Mouse (Mus musculus) G1E (cell line): ENCODE data around the gene Oas3.

Experiments used
- CTCF ChIP-seq: IDR thresholded peaks from 2 replicates; pipeline ENCODE4 v1.5.1; 2012; ENCODE audit warnings: low read depth, low read length, inconsistent platforms, mixed read lengths
- GATA2 ChIP-seq: IDR thresholded peaks from 2 replicates; pipeline ENCODE4 v1.6.1; 2012; ENCODE audit warnings: low read depth, low read length, inconsistent platforms, borderline replicate concordance

- TF ChIP-seq CTCF = no peak
- no peak for TF ChIP-seq GATA2
Measured at GRCm38 (mm10) chr5:120712721-120713120, 64.7 kb downstream of the Oas3 start.
